ENCODE assay signal across 9 mouse cellular contexts in genomic region chr5:135835981-135836380, GRCm38 (mm10). TPM values are rescaled to one million over a fixed set of nuclear protein-coding genes. Genes with fewer than 3 reads are reported as not detected.
DNase-seq lines count a peak whose midpoint lies in the region; ATAC-seq lines count a peak whose summit lies in the region.
"Had no signal": no experiment of that assay in that cellular context is flagged by ENCODE, and none has a peak within 500 bp of the region (broad histone marks: within the 10 kb centered on the region; RNA-seq: fewer than 3 reads in every experiment).

No protein-coding gene starts in this region.

- H3K9ac ChIP-seq in hindbrain, embryonic 12.5 days, result no peak overlapping the region
- H3K9ac ChIP-seq: liver, embryonic 13.5 days had no signal

- peaks cover 3% of the 10 kb centered on the region; the same call in 1 of the 2 replicates for H3K36me3 ChIP-seq in hindbrain, embryonic 12.5 days
- H3K36me3 ChIP-seq in midbrain, embryonic 10.5 days, result no peaks in the 10 kb centered on the region
- H3K36me3 ChIP-seq: liver, embryonic 13.5 days had no signal

- peaks cover 23% of the 10 kb centered on the region for H3K4me1 ChIP-seq in hindbrain, embryonic 12.5 days
- H3K4me1 ChIP-seq in midbrain, embryonic 10.5 days, result peaks cover 23% of the 10 kb centered on the region

- H3K27ac ChIP-seq in hindbrain, embryonic 12.5 days, result no peak overlapping the region
- H3K27ac ChIP-seq in midbrain, embryonic 10.5 days (replicated peaks), result no peak overlapping the region
- H3K27ac ChIP-seq: liver, embryonic 13.5 days had no signal

- peaks cover 6% of the 10 kb centered on the region; the same call in 1 of the 2 replicates for H3K27me3 ChIP-seq in hindbrain, embryonic 12.5 days
- peaks cover 42% of the 10 kb centered on the region for H3K27me3 ChIP-seq in midbrain, embryonic 10.5 days (ENCODE audit: low read depth, poor library complexity, severe bottlenecking)

- no peak for ATAC-seq in hindbrain, embryonic 12.5 days (ENCODE audit: low FRiP score)

- intact Hi-C loops in left cerebral cortex, postnatal 36 days (cut with DNase I), result no loop called here

- WGBS in hindbrain, embryonic 12.5 days, result 19% methylated on average over 12 of the region's 12 CpGs
- WGBS in midbrain, embryonic 10.5 days, result 23% methylated on average over 12 of the region's 12 CpGs

- DNase-seq in adrenal gland, adult (ENCODE audit: inconsistent age in 2 of 2, low spot score in 1 of 2), result peak; percentile 57 to 80
- no peak for DNase-seq in adrenal gland, postnatal 4 days (ENCODE audit: low spot score in 2 of 2)
- peak; percentile 64 for DNase-seq in adrenal gland, postnatal 14 days
- no peak for DNase-seq in midbrain, embryonic 10.5 days (ENCODE audit: low spot score)
- no peak for DNase-seq in right cerebral cortex, adult 2 months (ENCODE audit: low spot score in 2 of 2)
- DNase-seq in ovary, adult 18-20 months (ENCODE audit: low spot score), result no peak
- no peak for DNase-seq in left cerebral cortex, postnatal 36 days (ENCODE audit: low spot score in 2 of 2)

- H3K4me2 ChIP-seq in hindbrain, embryonic 12.5 days (replicated peaks), result peak overlapping the region; percentile 86

- peak overlapping the region; percentile 47; the same call in 1 of the 2 replicates for H3K4me3 ChIP-seq in hindbrain, embryonic 12.5 days
- H3K4me3 ChIP-seq in midbrain, embryonic 10.5 days, result peak overlapping the region; percentile 69

- H3K9me3 ChIP-seq in hindbrain, embryonic 12.5 days (replicated peaks), result no peaks in the 10 kb centered on the region
- H3K9me3 ChIP-seq in midbrain, embryonic 10.5 days (replicated peaks), result no peaks in the 10 kb centered on the region
- H3K9me3 ChIP-seq: liver, embryonic 13.5 days had no signal

RNA-seq across cellular contexts. Expression of gene Srrm3, which starts 29.3 kb away (rescaled TPM):
- total RNA-seq in adrenal gland, postnatal 4 days (2021), result 1 to 10 TPM; 7.5 to 7.9 TPM
- total RNA-seq in adrenal gland, postnatal 14 days (2021), result 2.7 and 4.3 TPM in 2 replicates
- 63.6 and 63.8 TPM in 2 replicates for polyA plus RNA-seq in hindbrain, embryonic 12.5 days (2016; fragmentation: Nextera tagmentation; extraction: Ambion mirVana)
- 14.0 and 26.1 TPM in 2 replicates for polyA plus RNA-seq in midbrain, embryonic 10.5 days (2016; fragmentation: Nextera tagmentation; extraction: Ambion mirVana)
- 100 to 1,000 TPM in 1 of 2 experiments, 10 to 100 TPM in 1; 65.0 to 119 TPM for total RNA-seq in left cerebral cortex, postnatal 36 days (2021)
- polyA plus RNA-seq: liver, embryonic 13.5 days had no signal

RNA-seq across cellular contexts. Expression of gene Hspb1, which starts 51.7 kb away (rescaled TPM):
- 10 to 100 TPM; 49.4 to 56.5 TPM for total RNA-seq in adrenal gland, postnatal 4 days (2021)
- total RNA-seq in adrenal gland, postnatal 14 days (2021), result 64.7 and 97.7 TPM in 2 replicates
- 23.9 and 34.1 TPM in 2 replicates for polyA plus RNA-seq in hindbrain, embryonic 12.5 days (2016; fragmentation: Nextera tagmentation; extraction: Ambion mirVana)
- polyA plus RNA-seq in midbrain, embryonic 10.5 days (2016; fragmentation: Nextera tagmentation; extraction: Ambion mirVana), result 7.8 and 8.5 TPM in 2 replicates
- 10 to 100 TPM; 11.6 to 24.2 TPM for total RNA-seq in left cerebral cortex, postnatal 36 days (2021)

RNA-seq across cellular contexts. Expression of gene Mdh2, which starts 57.7 kb away (rescaled TPM):
- total RNA-seq in adrenal gland, postnatal 4 days (2021), result 100 to 1,000 TPM; 433 to 459 TPM
- 957 and 984 TPM in 2 replicates for total RNA-seq in adrenal gland, postnatal 14 days (2021)
- polyA plus RNA-seq in hindbrain, embryonic 12.5 days (2016; fragmentation: Nextera tagmentation; extraction: Ambion mirVana), result 530 and 539 TPM in 2 replicates
- 616 and 619 TPM in 2 replicates for polyA plus RNA-seq in midbrain, embryonic 10.5 days (2016; fragmentation: Nextera tagmentation; extraction: Ambion mirVana)
- 100 to 1,000 TPM; 374 to 435 TPM for total RNA-seq in left cerebral cortex, postnatal 36 days (2021)

RNA-seq across cellular contexts. Expression of gene Styxl1, which starts 57.8 kb away (rescaled TPM):
- total RNA-seq in adrenal gland, postnatal 4 days (2021), result 1 to 10 TPM; 1.6 to 1.7 TPM
- total RNA-seq in adrenal gland, postnatal 14 days (2021), result 0.30 and 0.37 TPM in 2 replicates
- polyA plus RNA-seq in hindbrain, embryonic 12.5 days (2016; fragmentation: Nextera tagmentation; extraction: Ambion mirVana), result 0.68 TPM in 1 of 2 replicates, not detected in the other
- polyA plus RNA-seq in midbrain, embryonic 10.5 days (2016; fragmentation: Nextera tagmentation; extraction: Ambion mirVana), result 0.41 TPM in 1 of 2 replicates, not detected in the other
- total RNA-seq in left cerebral cortex, postnatal 36 days (2021), result not detected
- polyA plus RNA-seq: liver, embryonic 13.5 days had no signal

Comparison
In these comparisons a context has a peak if more than half of its experiments do, and no peak if none do; other contexts are left out.
1. DNase-seq: peak in adrenal gland, adult (2 of 2) and adrenal gland, postnatal 14 days (single experiment); none in adrenal gland, postnatal 4 days (0 of 2), midbrain, embryonic 10.5 days (single experiment), right cerebral cortex, adult 2 months (0 of 2), ovary, adult 18-20 months (single experiment) and left cerebral cortex, postnatal 36 days (0 of 2).
2. RNA of gene Srrm3, which starts 29.3 kb away (total RNA-seq): 65.0 to 119 TPM in left cerebral cortex, postnatal 36 days; 7.5 to 7.9 TPM in adrenal gland, postnatal 4 days and 2.7 to 4.3 TPM in adrenal gland, postnatal 14 days; every median in the first group is over 4 times any median in the second.